Mouse (Mus musculus) adrenal gland, postnatal 10 days (tissue): ENCODE data around the gene Gpx7. TPM values are rescaled to one million over a fixed set of nuclear protein-coding genes. Genes with fewer than 3 reads are reported as not detected.
A peak's percentile ranks its signal among the peaks of the same experiment; 100 is the strongest.
"Not testable (repeated sequence)": the region's sequence is repeated elsewhere in the genome, so short reads cannot be mapped to it uniquely, and the experiment has no call there.

ENCODE experiments used
- DNase-seq: peaks from one replicate; pipeline ENCODE4 v3.0.0; 2021; ENCODE audit warnings: mixed read lengths
- total RNA-seq, 2 experiments: library from RNA; stranded (reverse); gene quantifications; 2 replicates each; pipeline ENCODE4 v1.2.3; 2021

The Gpx7 gene
- total RNA-seq, 2 experiments from 2014 or later = 18.2 to 20.5 TPM

GRCm38 (mm10) chr4:108391124-108391523 lies 15.6 kb downstream of the Gpx7 start:
- peak; percentile 15 for DNase-seq

GRCm38 (mm10) chr4:108388741-108389140 lies 18.0 kb downstream of the Gpx7 start:
- no peak for DNase-seq

GRCm38 (mm10) chr4:108387681-108388253 lies 19.0 kb downstream of the Gpx7 start:
- DNase-seq = peak; percentile 75

GRCm38 (mm10) chr4:108387106-108387505 lies 19.7 kb downstream of the Gpx7 start:
- peak; percentile 23 for DNase-seq

GRCm38 (mm10) chr4:108386087-108386486 lies 20.7 kb downstream of the Gpx7 start:
- no peak for DNase-seq

GRCm38 (mm10) chr4:108383183-108383714 lies 23.5 kb downstream of the Gpx7 start, which contains the start of gene Shisal2a:
Gene Shisal2a, minus strand, starts transcription at chr4:108383349.
- peak; percentile 31 for DNase-seq

- no peak for DNase-seq
Observed at GRCm38 (mm10) chr4:108380146-108380545, 26.6 kb downstream of the Gpx7 start.

GRCm38 (mm10) chr4:108379476-108379875 lies 27.3 kb downstream of the Gpx7 start:
- no peak for DNase-seq

GRCm38 (mm10) chr4:108372166-108372565 lies 34.6 kb downstream of the Gpx7 start:
- no peak for DNase-seq

GRCm38 (mm10) chr4:108371421-108371820 lies 35.3 kb downstream of the Gpx7 start:
- DNase-seq = no peak

GRCm38 (mm10) chr4:108370409-108370808 lies 36.4 kb downstream of the Gpx7 start:
- no peak for DNase-seq

- no peak for DNase-seq
Observed at GRCm38 (mm10) chr4:108369254-108369653, 37.5 kb downstream of the Gpx7 start.

- DNase-seq = peak; percentile 54
Observed at GRCm38 (mm10) chr4:108364111-108364476, 42.7 kb downstream of the Gpx7 start.

GRCm38 (mm10) chr4:108363355-108364110 lies 43.2 kb downstream of the Gpx7 start:
- no peak for DNase-seq

- DNase-seq = peak; percentile 54
Observed at GRCm38 (mm10) chr4:108362321-108363261, 44.2 kb downstream of the Gpx7 start.

- peak; percentile 64 for DNase-seq
Observed at GRCm38 (mm10) chr4:108360136-108361055, 46.4 kb downstream of the Gpx7 start.

GRCm38 (mm10) chr4:108358498-108358897 lies 48.3 kb downstream of the Gpx7 start:
- no peak for DNase-seq

- no peak for DNase-seq
Observed at GRCm38 (mm10) chr4:108357458-108357857, 49.3 kb downstream of the Gpx7 start.

- DNase-seq = not testable (repeated sequence)
Observed at GRCm38 (mm10) chr4:108353591-108353990, 53.2 kb downstream of the Gpx7 start.

GRCm38 (mm10) chr4:108350819-108351218 lies 55.9 kb downstream of the Gpx7 start:
- DNase-seq = peak; percentile 82
